Comparison of ENCODE assay signal across 28 mouse cellular contexts in the genomic region with DNA sequence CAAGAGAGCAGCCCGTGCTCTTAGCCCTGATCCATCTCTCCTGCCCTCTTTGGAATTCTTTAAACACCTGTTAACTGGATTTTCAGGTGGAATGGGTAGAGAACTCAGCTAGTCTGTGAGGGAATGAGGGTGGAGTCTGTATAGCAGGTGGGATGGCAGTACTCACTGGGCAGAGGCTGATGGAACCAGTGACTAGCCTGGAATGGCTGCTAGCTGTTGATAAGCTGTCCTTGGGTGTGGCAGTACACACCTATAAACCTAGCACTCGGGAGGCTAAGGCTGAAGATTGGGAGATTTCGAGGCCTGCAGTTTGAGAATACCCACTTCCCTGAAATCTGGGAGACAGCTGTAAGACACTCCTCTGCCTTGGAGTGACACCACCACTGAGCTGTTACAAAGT. TPM values are rescaled to one million over a fixed set of nuclear protein-coding genes. Genes with fewer than 3 reads are reported as not detected.
DNase-seq lines count a peak whose midpoint lies in the region; ATAC-seq lines count a peak whose summit lies in the region.
"Had no signal": no experiment of that assay in that cellular context is flagged by ENCODE, and none has a peak within 500 bp of the region (broad histone marks: within the 10 kb centered on the region; RNA-seq: fewer than 3 reads in every experiment).

No protein-coding gene starts in this region.

- no peak overlapping the region for H3K4me3 ChIP-seq in intestine, embryonic 16.5 days (ENCODE audit: low read length)
- H3K4me3 ChIP-seq in liver, embryonic 15.5 days (replicated peaks), result no peak overlapping the region
- H3K4me3 ChIP-seq in stomach, embryonic 15.5 days (replicated peaks), result no peak overlapping the region
- no peak overlapping the region for H3K4me3 ChIP-seq in forebrain, embryonic 15.5 days
- H3K4me3 ChIP-seq: embryonic facial prominence, embryonic 13.5 days; heart, adult 2 months; heart, embryonic 15.5 days; hindbrain, embryonic 15.5 days; limb, embryonic 15.5 days; megakaryocyte, embryonic 14.5 days; midbrain, embryonic 15.5 days; myocyte; neural tube, embryonic 15.5 days had no signal

- H3K27ac ChIP-seq in intestine, embryonic 16.5 days (ENCODE audit: low read length), result no peak overlapping the region
- H3K27ac ChIP-seq in liver, embryonic 15.5 days (replicated peaks), result peak overlapping the region; percentile 72
- no peak overlapping the region; the same call in 1 of the 2 replicates for H3K27ac ChIP-seq in stomach, embryonic 15.5 days
- H3K27ac ChIP-seq in forebrain, embryonic 15.5 days (replicated peaks), result no peak overlapping the region
- H3K27ac ChIP-seq: embryonic facial prominence, embryonic 13.5 days; heart, adult 2 months; heart, embryonic 15.5 days; hindbrain, embryonic 15.5 days; kidney, postnatal 0 days; limb, embryonic 15.5 days; midbrain, embryonic 15.5 days; neural tube, embryonic 15.5 days had no signal

- H3K4me1 ChIP-seq in intestine, embryonic 16.5 days (ENCODE audit: control insufficient read depth, insufficient read depth, low read length), result peaks cover 43% of the 10 kb centered on the region
- H3K4me1 ChIP-seq in liver, embryonic 15.5 days (replicated peaks), result peaks cover 49% of the 10 kb centered on the region
- H3K4me1 ChIP-seq in stomach, embryonic 15.5 days, result no peaks in the 10 kb centered on the region
- H3K4me1 ChIP-seq in forebrain, embryonic 15.5 days, result no peaks in the 10 kb centered on the region
- H3K4me1 ChIP-seq: embryonic facial prominence, embryonic 13.5 days; hindbrain, embryonic 15.5 days; midbrain, embryonic 15.5 days had no signal

- WGBS in intestine, embryonic 16.5 days, result 67% methylated on average over 3 of the region's 3 CpGs
- WGBS in liver, embryonic 15.5 days (ENCODE audit: insufficient replicate concordance), result 32% methylated on average over 3 of the region's 3 CpGs
- WGBS in stomach, embryonic 15.5 days, result 69% methylated on average over 3 of the region's 3 CpGs
- WGBS in forebrain, embryonic 15.5 days, result 90% methylated on average over 3 of the region's 3 CpGs

- H3K27me3 ChIP-seq in intestine, embryonic 16.5 days (replicated peaks; ENCODE audit: control insufficient read depth, insufficient read depth, low read length), result no peaks in the 10 kb centered on the region
- no peaks in the 10 kb centered on the region for H3K27me3 ChIP-seq in liver, embryonic 15.5 days
- no peaks in the 10 kb centered on the region for H3K27me3 ChIP-seq in stomach, embryonic 15.5 days (replicated peaks)
- H3K27me3 ChIP-seq in forebrain, embryonic 15.5 days, result no peaks in the 10 kb centered on the region
- H3K27me3 ChIP-seq: CH12.LX; embryonic facial prominence, embryonic 13.5 days; heart, embryonic 15.5 days; hindbrain, embryonic 15.5 days; limb, embryonic 15.5 days; megakaryocyte, embryonic 14.5 days; midbrain, embryonic 15.5 days; neural tube, embryonic 15.5 days had no signal

- DNase-seq in c-Kit-negative CD71-positive TER-119-positive erythroid progenitor cells, embryonic 14.5 days (ENCODE audit: low read depth, low spot score), result peak; percentile 57
- DNase-seq in heart, adult 9 months (ENCODE audit: low spot score in 2 of 2), result no peak
- no peak for DNase-seq in neural tube, embryonic 10.5 days (ENCODE audit: extremely low spot score, low spot score)
- DNase-seq: adrenal gland, adult 8-10 months; cerebellum, adult 11 months; cerebellum, postnatal 14 days; heart, adult 2 months; heart, postnatal 4 days; kidney, adult 11 months; lung, postnatal 14 days; retina, postnatal 1 day; right cerebral cortex, postnatal 4 days; thymus, adult 18-20 months; thymus, postnatal 4 days had no signal

- H3K9me3 ChIP-seq in intestine, embryonic 16.5 days (ENCODE audit: control insufficient read depth, low read length), result no peaks in the 10 kb centered on the region
- H3K9me3 ChIP-seq in liver, embryonic 15.5 days (replicated peaks), result no peaks in the 10 kb centered on the region
- H3K9me3 ChIP-seq in stomach, embryonic 15.5 days, result no peaks in the 10 kb centered on the region
- H3K9me3 ChIP-seq in forebrain, embryonic 15.5 days, result no peaks in the 10 kb centered on the region
- H3K9me3 ChIP-seq: embryonic facial prominence, embryonic 13.5 days; heart, embryonic 15.5 days; hindbrain, embryonic 15.5 days; limb, embryonic 15.5 days; megakaryocyte, embryonic 14.5 days; midbrain, embryonic 15.5 days; neural tube, embryonic 15.5 days had no signal

- no peak overlapping the region for H3K4me2 ChIP-seq in intestine, embryonic 16.5 days (ENCODE audit: low read depth, low read length)
- H3K4me2 ChIP-seq in liver, embryonic 15.5 days, result peak overlapping the region; percentile 41
- H3K4me2 ChIP-seq in stomach, embryonic 15.5 days, result no peak overlapping the region
- no peak overlapping the region for H3K4me2 ChIP-seq in forebrain, embryonic 15.5 days (replicated peaks)
- H3K4me2 ChIP-seq: embryonic facial prominence, embryonic 13.5 days; heart, embryonic 15.5 days; hindbrain, embryonic 15.5 days; limb, embryonic 15.5 days; midbrain, embryonic 15.5 days; neural tube, embryonic 15.5 days had no signal

- H3K36me3 ChIP-seq in intestine, embryonic 16.5 days (ENCODE audit: control insufficient read depth, insufficient read depth, low read length), result peaks cover under 1% of the 10 kb centered on the region; the same call in 1 of the 2 replicates
- H3K36me3 ChIP-seq in liver, embryonic 15.5 days (replicated peaks), result peaks cover 12% of the 10 kb centered on the region
- H3K36me3 ChIP-seq in stomach, embryonic 15.5 days, result peaks cover 13% of the 10 kb centered on the region
- 0 out of 2 replicates have a peak, but pooled peaks cover 7% of the 10 kb centered on the region for H3K36me3 ChIP-seq in forebrain, embryonic 15.5 days
- H3K36me3 ChIP-seq: heart, embryonic 15.5 days; hindbrain, embryonic 15.5 days; midbrain, embryonic 15.5 days had no signal

- ATAC-seq in intestine, embryonic 16.5 days, result peak; percentile 72
- ATAC-seq in liver, embryonic 15.5 days (ENCODE audit: insufficient read depth), result peak; percentile 96
- peak; percentile 70; the same call in 1 of the 2 replicates for ATAC-seq in stomach, embryonic 15.5 days (ENCODE audit: insufficient read depth, low FRiP score, low read depth)
- no peak for ATAC-seq in forebrain, embryonic 15.5 days (replicated peaks)
- ATAC-seq: midbrain, embryonic 15.5 days had no signal

- no peak overlapping the region for H3K9ac ChIP-seq in intestine, embryonic 16.5 days (ENCODE audit: low read depth, low read length)
- peak overlapping the region; percentile 0; the same call in 1 of the 2 replicates for H3K9ac ChIP-seq in liver, embryonic 15.5 days
- H3K9ac ChIP-seq in stomach, embryonic 15.5 days, result no peak overlapping the region
- no peak overlapping the region for H3K9ac ChIP-seq in forebrain, embryonic 15.5 days (replicated peaks)
- H3K9ac ChIP-seq: embryonic facial prominence, embryonic 13.5 days; heart, embryonic 15.5 days; hindbrain, embryonic 15.5 days; limb, embryonic 15.5 days; midbrain, embryonic 15.5 days; neural tube, embryonic 15.5 days had no signal

RNA-seq across cellular contexts. Expression of a gene that starts 42.1 kb away (rescaled TPM):
- polyA plus RNA-seq in intestine, embryonic 16.5 days (2015; fragmentation: Nextera tagmentation; extraction: Ambion mirVana), result 0.67 and 0.71 TPM in 2 replicates
- polyA plus RNA-seq in liver, embryonic 15.5 days (2015; fragmentation: Nextera tagmentation; extraction: Ambion mirVana), result 2.8 and 3.0 TPM in 2 replicates
- 2.6 and 2.7 TPM in 2 replicates for polyA plus RNA-seq in stomach, embryonic 15.5 days (2015; fragmentation: Nextera tagmentation; extraction: Ambion mirVana)
- 0.45 and 1.3 TPM in 2 replicates for polyA plus RNA-seq in forebrain, embryonic 15.5 days (2015; fragmentation: Nextera tagmentation; extraction: Ambion mirVana)

RNA-seq across cellular contexts. Expression of a gene that starts 43.3 kb away (rescaled TPM):
- 168 and 188 TPM in 2 replicates for polyA plus RNA-seq in intestine, embryonic 16.5 days (2015; fragmentation: Nextera tagmentation; extraction: Ambion mirVana)
- 60.9 and 64.9 TPM in 2 replicates for polyA plus RNA-seq in liver, embryonic 15.5 days (2015; fragmentation: Nextera tagmentation; extraction: Ambion mirVana)
- 146 and 160 TPM in 2 replicates for polyA plus RNA-seq in stomach, embryonic 15.5 days (2015; fragmentation: Nextera tagmentation; extraction: Ambion mirVana)
- polyA plus RNA-seq in forebrain, embryonic 15.5 days (2015; fragmentation: Nextera tagmentation; extraction: Ambion mirVana), result 120 and 130 TPM in 2 replicates

RNA-seq across cellular contexts. Expression of a gene that starts 45.6 kb away (rescaled TPM):
- 4.0 and 4.2 TPM in 2 replicates for polyA plus RNA-seq in intestine, embryonic 16.5 days (2015; fragmentation: Nextera tagmentation; extraction: Ambion mirVana)
- 1.8 and 2.4 TPM in 2 replicates for polyA plus RNA-seq in liver, embryonic 15.5 days (2015; fragmentation: Nextera tagmentation; extraction: Ambion mirVana)
- polyA plus RNA-seq in stomach, embryonic 15.5 days (2015; fragmentation: Nextera tagmentation; extraction: Ambion mirVana), result 6.2 and 6.9 TPM in 2 replicates
- polyA plus RNA-seq in forebrain, embryonic 15.5 days (2015; fragmentation: Nextera tagmentation; extraction: Ambion mirVana), result 2.1 and 2.4 TPM in 2 replicates

RNA-seq across cellular contexts. Expression of a gene that starts 47.4 kb away (rescaled TPM):
- polyA plus RNA-seq in intestine, embryonic 16.5 days (2015; fragmentation: Nextera tagmentation; extraction: Ambion mirVana), result 15.4 and 16.4 TPM in 2 replicates
- polyA plus RNA-seq in liver, embryonic 15.5 days (2015; fragmentation: Nextera tagmentation; extraction: Ambion mirVana), result 3.0 and 3.6 TPM in 2 replicates
- polyA plus RNA-seq in stomach, embryonic 15.5 days (2015; fragmentation: Nextera tagmentation; extraction: Ambion mirVana), result 23.9 and 24.3 TPM in 2 replicates
- 6.3 and 7.0 TPM in 2 replicates for polyA plus RNA-seq in forebrain, embryonic 15.5 days (2015; fragmentation: Nextera tagmentation; extraction: Ambion mirVana)
